Mouse (Mus musculus) cortical plate, adult 2 months (tissue): ENCODE results near the gene Slc39a11. TPM values are rescaled to one million over a fixed set of nuclear protein-coding genes. Genes with fewer than 3 reads are reported as not detected.

Experiments used
- H3K27ac ChIP-seq: fragments of 200-500 bp; 2 replicates; pipeline ENCODE4 v1.5.1; 2012; ENCODE audit warnings: low read length, control low read depth, inconsistent platforms; ENCODE audit not compliant: insufficient read depth
- H3K4me1 ChIP-seq: fragments of 200-500 bp; 2 replicates; pipeline ENCODE4 v1.6.1; 2011; ENCODE audit warnings: low read length; ENCODE audit not compliant: control insufficient read depth, insufficient read depth
- H3K4me3 ChIP-seq: fragments of 200-500 bp; 2 replicates; pipeline ENCODE4 v1.5.1; 2011; ENCODE audit warnings: mild to moderate bottlenecking, low read length, control low read depth; ENCODE audit not compliant: insufficient read depth
- CTCF ChIP-seq: fragments of 200-500 bp; IDR thresholded peaks from 2 replicates; pipeline ENCODE4 v1.5.1; 2011; ENCODE audit warnings: mild to moderate bottlenecking, control low read depth, low read length; ENCODE audit not compliant: insufficient read depth; ENCODE audit errors: extremely low read depth
- POLR2A ChIP-seq: fragments of 200-500 bp; IDR thresholded peaks from 2 replicates; pipeline ENCODE4 v1.6.1; 2011; ENCODE audit warnings: mild to moderate bottlenecking, low read length, control low read depth; ENCODE audit not compliant: insufficient read depth; ENCODE audit errors: extremely low read depth
- polyA plus RNA-seq: library from polyadenylated mRNA; depleted of rRNA; stranded (reverse); fragments of >200 nt; gene quantifications from 2 replicates; pipeline ENCODE4 v1.2.3, GENCODE M21; 2012

Gene Slc39a11
- polyA plus RNA-seq, 1 experiment = 11.4 TPM

DNA sequence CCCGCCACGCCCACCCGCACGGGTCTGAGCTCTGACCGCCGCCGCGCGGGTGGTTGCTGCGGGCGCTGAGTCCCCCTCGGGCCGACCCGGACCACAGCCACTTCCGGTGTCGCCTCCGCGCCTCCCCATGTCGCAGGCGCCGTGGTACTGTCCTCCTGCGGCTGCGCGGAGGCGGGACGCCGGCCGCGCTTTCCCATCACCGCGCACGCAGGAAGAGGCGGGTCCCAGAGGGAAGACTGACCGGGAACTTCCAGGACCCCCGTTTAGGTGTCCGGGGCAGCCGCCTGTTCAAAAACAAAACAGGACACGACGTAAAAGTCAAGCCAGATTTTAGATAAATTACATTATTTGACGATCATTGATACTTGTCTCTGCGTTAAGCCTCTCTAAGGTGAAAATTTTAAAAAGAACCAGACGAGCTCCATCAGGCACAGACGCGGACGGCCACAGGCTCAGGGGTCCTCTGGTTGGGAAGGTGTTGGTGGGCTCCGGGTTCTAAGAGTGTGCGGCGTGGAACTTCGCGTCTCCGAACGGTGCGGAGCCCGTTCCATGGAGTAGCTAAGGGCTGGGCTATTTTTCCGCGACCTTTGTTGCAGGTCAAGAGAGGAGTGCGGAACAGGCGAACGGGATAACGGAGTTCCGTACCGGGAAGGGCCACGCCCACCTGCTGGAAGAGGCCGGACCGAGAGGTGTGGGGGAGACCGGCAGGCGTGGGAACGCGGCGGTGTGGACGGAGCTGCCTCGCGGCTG, 34.3 kb upstream of the Slc39a11 start, which contains the start of the genes Fam104a and D11Wsu47e:
TSS of gene Fam104a (minus strand) at position 199 of the 750 bp plus-strand sequence.
TSS of gene D11Wsu47e (plus strand) at position 456 of the 750 bp plus-strand sequence.
- peak within 1 kb of the TSS; percentile 73 for H3K4me3 ChIP-seq
- peak within 1 kb of the TSS; percentile 92 for H3K27ac ChIP-seq
- peaks cover 2% of the 10 kb centered on the region; the same call in 1 of the 2 replicates for H3K4me1 ChIP-seq
- TF ChIP-seq CTCF (no peak), POLR2A (peak; percentile 80)

DNA sequence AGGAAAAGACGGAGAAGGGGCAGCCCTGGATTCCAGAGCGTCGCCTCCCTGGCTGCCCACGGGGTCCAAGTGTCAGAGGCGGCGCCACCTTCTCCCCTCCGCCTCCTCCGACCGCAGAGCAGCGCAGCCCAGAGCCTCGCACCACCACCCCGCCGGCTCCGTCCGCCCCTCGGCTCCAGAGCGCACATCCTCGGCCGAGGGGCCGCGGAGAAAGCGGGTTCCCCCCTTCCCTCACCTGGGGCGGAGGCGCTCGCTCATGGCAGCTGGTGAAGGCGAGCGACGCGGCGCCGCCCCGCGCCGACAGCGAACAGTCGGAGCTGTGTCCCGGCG, 33.7 kb upstream of the Slc39a11 start:
- peak overlapping the region; percentile 73 for H3K4me3 ChIP-seq
- peaks cover 2% of the 10 kb centered on the region; the same call in 1 of the 2 replicates for H3K4me1 ChIP-seq
- peak overlapping the region; percentile 92 for H3K27ac ChIP-seq
- TF ChIP-seq CTCF (no peak), POLR2A (no peak)

DNA sequence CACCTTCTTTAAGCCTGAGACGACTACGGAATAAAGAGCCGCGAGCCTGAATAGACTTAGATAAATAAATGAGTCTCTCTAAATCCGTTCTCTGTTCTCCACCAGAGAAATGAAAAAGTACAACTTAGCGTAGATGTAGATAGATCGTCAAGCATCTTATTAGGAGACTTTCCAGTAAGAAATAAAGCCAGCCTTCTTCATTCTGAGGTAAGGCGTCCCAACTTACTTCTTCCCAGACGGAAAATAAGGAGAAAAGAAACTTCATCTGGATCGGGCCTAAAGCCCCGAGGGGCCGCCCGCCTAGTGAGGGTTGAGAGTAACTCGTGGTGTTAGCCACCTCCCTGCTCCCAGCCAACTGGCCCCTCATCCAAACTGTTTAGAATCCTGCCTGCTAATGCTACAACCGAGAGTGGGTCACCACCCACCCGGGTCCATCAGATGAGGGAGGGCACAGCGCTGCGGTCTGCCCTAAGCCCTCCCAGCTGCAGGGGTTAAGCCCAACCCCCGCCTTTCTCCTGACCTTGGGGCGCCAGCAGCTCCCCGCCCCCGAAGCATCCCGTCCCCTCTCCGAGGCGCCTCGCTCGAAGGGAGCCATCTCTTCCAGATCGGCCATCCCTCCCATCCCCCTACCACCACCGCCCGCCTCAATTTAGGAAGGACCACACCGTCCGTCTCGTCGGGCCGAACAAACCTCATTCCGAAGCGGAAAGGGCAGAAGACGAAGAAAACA, 33.2 kb upstream of the Slc39a11 start:
- peaks cover 5% of the 10 kb centered on the region for H3K4me1 ChIP-seq
- H3K4me3 ChIP-seq = peak overlapping the region; percentile 73
- TF ChIP-seq POLR2A (no peak), CTCF (no peak)
- peak overlapping the region; percentile 92; the same call in 1 of the 2 replicates for H3K27ac ChIP-seq

DNA sequence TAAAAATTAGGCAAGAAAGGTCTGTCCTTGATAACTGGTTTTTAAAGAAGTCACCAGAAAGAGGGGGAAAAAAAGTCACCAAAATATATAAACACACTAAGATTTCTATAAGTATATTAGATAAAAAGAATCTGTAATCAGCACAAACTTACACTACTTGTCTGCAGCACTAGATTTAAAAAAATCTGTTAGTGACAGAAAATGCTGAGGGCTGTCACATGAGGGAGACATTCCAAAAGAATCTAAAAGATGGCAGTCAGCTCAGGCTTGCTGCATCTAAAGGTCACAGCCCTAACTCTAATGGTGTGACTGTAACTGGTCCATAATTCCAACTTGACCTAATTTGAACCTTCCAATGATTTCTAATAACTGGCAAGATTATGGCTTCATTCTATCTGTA, 32.1 kb upstream of the Slc39a11 start:
- H3K27ac ChIP-seq = no peak overlapping the region
- no peak overlapping the region; the same call in 1 of the 2 replicates for H3K4me3 ChIP-seq
- TF ChIP-seq CTCF = no peak
- TF ChIP-seq POLR2A = no peak
- H3K4me1 ChIP-seq = peaks cover 5% of the 10 kb centered on the region

DNA sequence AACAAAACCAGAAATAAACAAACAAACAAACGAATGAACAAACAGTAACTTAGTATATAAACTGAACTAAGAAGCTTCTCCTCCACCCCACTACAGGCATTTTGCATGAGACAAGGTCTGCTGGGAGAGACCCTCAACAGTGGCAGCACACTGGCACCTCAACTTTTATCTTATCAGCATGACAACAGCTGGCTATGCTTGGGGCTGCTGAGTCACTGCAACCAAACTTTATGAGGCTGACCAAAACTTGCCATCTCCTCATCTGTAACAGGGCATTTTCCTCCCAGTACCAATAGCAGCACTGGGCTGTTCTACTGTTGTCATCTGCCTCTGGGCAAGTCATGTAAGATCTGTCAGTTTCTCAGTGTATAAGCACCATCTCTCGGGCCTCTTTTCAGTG, 31.1 kb upstream of the Slc39a11 start:
- H3K4me1 ChIP-seq = peaks cover 5% of the 10 kb centered on the region
- H3K27ac ChIP-seq = no peak overlapping the region
- no peak overlapping the region for H3K4me3 ChIP-seq
- TF ChIP-seq POLR2A (no peak), CTCF (no peak)

DNA sequence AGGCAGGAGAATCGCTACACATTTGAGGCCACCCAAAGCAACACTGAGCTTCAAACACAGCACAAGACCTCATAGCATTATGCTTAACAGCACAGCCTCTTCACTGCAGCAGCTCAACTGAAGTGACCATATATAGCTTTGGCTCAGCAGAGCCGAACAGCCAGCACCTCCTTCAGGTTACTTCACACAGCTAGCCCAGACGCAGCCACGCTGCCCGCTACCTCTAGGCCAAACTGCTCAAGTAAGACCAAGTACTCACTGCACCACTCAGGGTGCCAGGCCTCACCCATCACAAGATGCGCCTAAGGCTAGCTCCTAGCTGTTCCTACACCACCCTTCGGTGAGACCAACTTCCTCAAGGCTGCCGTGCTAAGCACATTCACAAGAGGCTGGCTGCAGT, 28.5 kb upstream of the Slc39a11 start:
- Histone ChIP-seq H3K27ac (no peak overlapping the region), H3K4me3 (no peak overlapping the region), H3K4me1 (peaks cover 5% of the 10 kb centered on the region)
- TF ChIP-seq POLR2A (no peak), CTCF (no peak)

DNA sequence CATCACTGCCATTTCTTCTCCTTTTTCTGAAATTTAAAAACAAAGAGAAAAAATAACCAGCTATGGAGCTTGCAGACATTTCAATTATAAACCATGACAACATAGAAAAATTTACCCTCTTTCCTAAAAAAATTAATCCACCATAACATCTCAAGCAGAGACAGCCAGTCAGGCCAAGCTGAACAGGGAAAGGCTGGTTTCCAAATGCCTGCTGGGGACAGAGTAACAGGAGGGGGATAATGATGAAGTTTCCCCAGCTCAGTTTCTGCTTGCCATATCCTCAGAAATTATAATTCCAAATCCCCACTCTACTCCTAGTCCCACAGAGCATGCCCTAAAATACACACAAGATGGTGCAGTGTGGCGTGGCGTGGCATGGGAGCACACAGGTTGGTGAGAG, 27.5 kb upstream of the Slc39a11 start:
- H3K4me1 ChIP-seq = peaks cover 5% of the 10 kb centered on the region
- H3K4me3 ChIP-seq = no peak overlapping the region
- no peak overlapping the region for H3K27ac ChIP-seq
- TF ChIP-seq POLR2A (no peak), CTCF (no peak)

DNA sequence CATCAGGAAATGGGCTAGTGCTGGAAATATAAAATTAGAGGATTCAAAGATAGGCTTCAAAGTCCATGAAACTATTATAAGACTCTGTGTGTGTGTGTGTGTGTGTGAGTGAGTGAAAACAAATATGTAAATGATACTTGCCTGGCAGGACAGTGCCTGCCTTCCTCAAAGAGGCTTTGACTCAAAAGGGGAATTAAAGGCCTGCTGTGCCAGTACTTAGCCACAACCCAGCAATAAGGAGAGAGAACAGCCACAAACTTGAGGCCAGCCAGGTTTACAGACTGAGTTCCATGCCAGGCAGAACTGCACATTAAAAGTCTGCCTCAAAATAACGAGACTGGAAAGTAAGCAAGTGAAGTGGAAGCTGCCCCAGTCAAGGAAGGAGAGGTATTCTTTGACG, 27.0 kb upstream of the Slc39a11 start:
- TF ChIP-seq POLR2A (no peak), CTCF (no peak)
- Histone ChIP-seq H3K27ac (no peak overlapping the region), H3K4me1 (peaks cover 5% of the 10 kb centered on the region), H3K4me3 (no peak overlapping the region)

DNA sequence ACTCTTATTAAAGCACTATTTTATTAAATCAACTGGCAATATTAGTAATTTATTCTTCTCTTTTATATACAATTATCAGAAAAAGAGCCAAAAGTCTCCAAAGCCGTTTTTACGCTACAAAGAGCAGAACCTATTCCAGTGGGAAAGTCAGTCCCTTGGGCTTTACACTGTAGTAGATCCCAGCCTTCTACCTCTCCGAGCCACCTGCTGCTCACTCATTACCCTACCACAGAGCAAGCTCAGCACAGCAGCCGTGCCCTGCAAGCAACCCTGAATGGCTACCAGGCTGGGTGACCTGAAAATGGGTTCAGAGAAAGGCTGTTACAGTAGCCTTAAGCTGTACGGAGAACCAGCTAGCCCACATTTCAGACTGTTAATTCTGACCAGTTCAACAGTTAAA, 24.7 kb upstream of the Slc39a11 start:
- TF ChIP-seq POLR2A (no peak), CTCF (no peak)
- H3K4me3 ChIP-seq = no peak overlapping the region
- H3K4me1 ChIP-seq = peaks cover 5% of the 10 kb centered on the region
- no peak overlapping the region for H3K27ac ChIP-seq

DNA sequence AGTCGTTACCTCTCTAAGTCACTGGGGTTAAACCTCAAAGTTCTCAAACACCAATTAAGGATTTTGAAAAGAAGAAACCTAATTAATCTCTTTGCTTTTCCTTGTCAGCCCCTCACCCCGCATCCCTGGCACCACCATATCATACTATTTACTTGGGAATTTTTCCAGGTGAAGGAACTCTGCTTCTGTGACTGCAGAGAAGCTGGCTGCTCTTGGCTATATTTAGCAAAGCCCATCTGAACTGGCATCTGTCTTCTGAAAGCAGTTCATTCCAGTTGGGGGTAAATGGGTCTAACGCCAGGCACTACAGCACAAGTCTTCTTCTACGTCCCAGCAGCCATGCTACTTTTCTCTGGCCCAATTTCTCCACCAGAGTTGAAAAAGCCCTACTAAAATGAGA, 23.7 kb upstream of the Slc39a11 start:
- H3K27ac ChIP-seq = no peak overlapping the region
- H3K4me1 ChIP-seq = peaks cover 5% of the 10 kb centered on the region
- no peak overlapping the region for H3K4me3 ChIP-seq
- no peak for TF ChIP-seq POLR2A
- no peak for TF ChIP-seq CTCF
